Mouse (Mus musculus) kidney, postnatal 0 days (tissue): ENCODE measurements around the gene CN725425. TPM values are rescaled to one million over a fixed set of nuclear protein-coding genes. Genes with fewer than 3 reads are reported as not detected.

Source experiments
- ATAC-seq: fragments of 200-750 bp; cut with Nextera tagmentation; replicated peaks from 2 replicates; pipeline ENCODE4 v1.8.0; 2017; ENCODE audit warnings: low read depth, moderate number of reproducible peaks, moderate TSS enrichment, moderate library complexity; ENCODE audit not compliant: low FRiP score
- DNase-seq: peaks from one replicate; pipeline ENCODE4 v3.0.0-alpha.2; 2016; ENCODE audit warnings: low spot score
- H3K27ac ChIP-seq: fragments of 300-500 bp; sonication (generic); 2 replicates; pipeline ENCODE4 v1.5.1; 2014; ENCODE audit warnings: mild to moderate bottlenecking
- H3K27me3 ChIP-seq: fragments of 300-500 bp; sonication (generic); 2 replicates; pipeline ENCODE4 v1.6.1; 2014; ENCODE audit warnings: low read length, mixed read lengths; ENCODE audit not compliant: insufficient read depth
- H3K36me3 ChIP-seq: fragments of 300-500 bp; sonication (generic); 2 replicates; pipeline ENCODE4 v1.6.1; 2014; ENCODE audit warnings: low read length, mixed read lengths; ENCODE audit not compliant: insufficient read depth
- H3K4me1 ChIP-seq: fragments of 300-500 bp; sonication (generic); replicated peaks from 2 replicates; pipeline ENCODE4 v1.6.1; 2014; ENCODE audit warnings: antibody characterized with exemption, low read length, mixed read lengths; ENCODE audit not compliant: insufficient read depth
- H3K4me2 ChIP-seq: fragments of 300-500 bp; sonication (generic); 2 replicates; pipeline ENCODE4 v1.6.1; 2014; ENCODE audit warnings: mild to moderate bottlenecking, low read length, moderate library complexity, mixed read lengths
- H3K4me3 ChIP-seq: fragments of 300-500 bp; sonication (generic); replicated peaks from 2 replicates; pipeline ENCODE4 v1.5.1; 2014; ENCODE audit warnings: low read depth, low read length
- H3K9ac ChIP-seq: fragments of 300-500 bp; sonication (generic); 2 replicates; pipeline ENCODE4 v1.6.1; 2014; ENCODE audit warnings: low read depth, low read length
- H3K9me3 ChIP-seq: fragments of 300-500 bp; sonication (generic); replicated peaks from 2 replicates; pipeline ENCODE4 v1.6.1; 2016; ENCODE audit warnings: low read length, inconsistent platforms, mixed read lengths
- CTCF ChIP-seq: IDR thresholded peaks from 2 replicates; pipeline ENCODE4 v1.5.1; 2016; ENCODE audit warnings: antibody characterized with exemption, low read depth, mild to moderate bottlenecking, moderate library complexity
- WGBS: fragments of 180-500 bp; shearing (Covaris S2); extraction: QIAGEN DNeasy Blood & Tissue Kit; methylation state at CpG from one replicate; pipeline ENCODE4 v1.1.7; 2014; 5-methylcytosine and 5-hydroxymethylcytosine counted together
- polyA plus RNA-seq: library from polyadenylated mRNA; unstranded; fragments of >200 nt; fragmentation: Nextera tagmentation; extraction: Ambion mirVana; gene quantifications from 2 replicates; pipeline ENCODE4 v1.2.1, GENCODE M21; 2015

CN725425 gene
- polyA plus RNA-seq, 1 experiment from 2014 or later = not detected

- H3K27me3 ChIP-seq = no peaks in the 10 kb centered on the region
- WGBS = 90% methylated on average over 13 of the region's 13 CpGs
- no peak overlapping the region for H3K9ac ChIP-seq
- no peak for TF ChIP-seq CTCF
- H3K9me3 ChIP-seq = no peaks in the 10 kb centered on the region
- no peak overlapping the region for H3K4me2 ChIP-seq
- H3K36me3 ChIP-seq = no peaks in the 10 kb centered on the region
- H3K4me3 ChIP-seq = no peak overlapping the region
- no peak overlapping the region for H3K27ac ChIP-seq
- DNase-seq = no peak
- no peak for ATAC-seq
- no peaks in the 10 kb centered on the region for H3K4me1 ChIP-seq
Measured at GRCm38 (mm10) chr15:91167850-91168562, 31.3 kb upstream of the CN725425 start.

- Histone ChIP-seq H3K9ac (no peak overlapping the region), H3K9me3 (no peaks in the 10 kb centered on the region), H3K4me1 (no peaks in the 10 kb centered on the region), H3K27ac (no peak overlapping the region), H3K36me3 (no peaks in the 10 kb centered on the region), H3K27me3 (no peaks in the 10 kb centered on the region), H3K4me3 (no peak overlapping the region), H3K4me2 (no peak overlapping the region)
- DNase-seq (no peak), ATAC-seq (no peak)
- WGBS = 81% methylated on average over 9 of the region's 9 CpGs
- TF ChIP-seq CTCF = no peak
Measured at GRCm38 (mm10) chr15:91170602-91171328, 28.5 kb upstream of the CN725425 start.

- no peak overlapping the region for H3K4me2 ChIP-seq
- no peaks in the 10 kb centered on the region for H3K9me3 ChIP-seq
- no peak overlapping the region for H3K9ac ChIP-seq
- DNase-seq (no peak), ATAC-seq (no peak)
- no peaks in the 10 kb centered on the region for H3K36me3 ChIP-seq
- no peaks in the 10 kb centered on the region for H3K4me1 ChIP-seq
- H3K4me3 ChIP-seq = no peak overlapping the region
- no peaks in the 10 kb centered on the region for H3K27me3 ChIP-seq
- TF ChIP-seq CTCF = no peak
- H3K27ac ChIP-seq = no peak overlapping the region
- WGBS = 88% methylated on average over 4 of the region's 4 CpGs
Measured at GRCm38 (mm10) chr15:91171332-91171731, 28.0 kb upstream of the CN725425 start.

- ATAC-seq (no peak), DNase-seq (no peak)
- Histone ChIP-seq H3K27ac (no peak overlapping the region), H3K4me1 (no peaks in the 10 kb centered on the region), H3K4me3 (no peak overlapping the region), H3K9ac (no peak overlapping the region), H3K36me3 (no peaks in the 10 kb centered on the region), H3K4me2 (no peak overlapping the region), H3K9me3 (no peaks in the 10 kb centered on the region), H3K27me3 (no peaks in the 10 kb centered on the region)
- TF ChIP-seq CTCF = no peak
- WGBS = 77% methylated on average over 4 of the region's 4 CpGs
Measured at GRCm38 (mm10) chr15:91172193-91172592, 27.1 kb upstream of the CN725425 start.

- Histone ChIP-seq H3K4me3 (no peak overlapping the region), H3K9ac (no peak overlapping the region), H3K9me3 (no peaks in the 10 kb centered on the region), H3K27me3 (no peaks in the 10 kb centered on the region), H3K27ac (no peak overlapping the region), H3K36me3 (no peaks in the 10 kb centered on the region), H3K4me1 (no peaks in the 10 kb centered on the region), H3K4me2 (no peak overlapping the region)
- no peak for DNase-seq
- no peak for ATAC-seq
- TF ChIP-seq CTCF = no peak
- 65% methylated on average over 9 of the region's 9 CpGs for WGBS
Measured at GRCm38 (mm10) chr15:91178656-91179314, 20.5 kb upstream of the CN725425 start.

GRCm38 (mm10) chr15:91179911-91180622 is 19.2 kb upstream of the CN725425 start:
- no peak overlapping the region for H3K4me2 ChIP-seq
- no peaks in the 10 kb centered on the region for H3K36me3 ChIP-seq
- H3K4me1 ChIP-seq = no peaks in the 10 kb centered on the region
- no peak overlapping the region for H3K4me3 ChIP-seq
- no peak overlapping the region for H3K9ac ChIP-seq
- no peak overlapping the region for H3K27ac ChIP-seq
- H3K9me3 ChIP-seq = no peaks in the 10 kb centered on the region
- no peak for TF ChIP-seq CTCF
- DNase-seq = no peak
- no peaks in the 10 kb centered on the region for H3K27me3 ChIP-seq
- no peak for ATAC-seq
- WGBS = 76% methylated on average over 15 of the region's 15 CpGs
